Mouse (Mus musculus): ENCODE measurements around the gene Mif4gd.

- no peak for TF ChIP-seq CTCF (IDR thresholded peaks at IDR 0.05; ENCODE audit: extremely low read depth, insufficient read length, insufficient replicate concordance, low read depth, low read length)
- TF ChIP-seq POLR2A (IDR thresholded peaks at IDR 0.05; ENCODE audit: low read depth, low read length) = no peak
Measured at GRCm38 (mm10) chr11:115613138-115613945, 573 bp upstream of the Mif4gd start.
